Mouse (Mus musculus) ES-Bruce4 (cell line): ENCODE results near the gene Edf1.

Experiments
- CTCF ChIP-seq: IDR thresholded peaks from one replicate; pipeline ENCODE4 v1.8.1; 2011; ENCODE audit warnings: low read depth, low read length
- EP300 ChIP-seq: IDR thresholded peaks from 2 replicates; pipeline ENCODE4 v1.6.1; 2011; ENCODE audit warnings: low read depth, low read length; ENCODE audit not compliant: insufficient read depth
- POLR2A ChIP-seq: IDR thresholded peaks from one replicate; pipeline ENCODE4 v1.8.1; 2011; ENCODE audit warnings: low read length; ENCODE audit not compliant: insufficient read depth

DNA sequence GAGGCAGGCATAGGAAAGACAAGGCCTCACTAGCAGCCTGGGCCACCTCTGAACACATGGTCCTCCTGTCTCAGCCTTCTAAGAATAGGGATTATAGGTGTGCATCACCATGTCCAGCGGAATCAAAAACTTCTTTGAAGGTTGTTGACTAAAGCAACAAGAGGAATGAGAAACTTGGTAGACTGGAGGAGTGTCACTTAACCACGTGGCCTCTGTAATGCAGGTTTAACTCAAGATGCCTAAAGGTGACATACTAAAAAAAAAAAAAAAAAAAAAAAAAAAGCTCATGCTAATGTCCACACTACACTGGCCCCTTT is 22.8 kb upstream of the Edf1 start:
- TF ChIP-seq POLR2A, result no peak
- no peak for TF ChIP-seq CTCF
- TF ChIP-seq EP300, result no peak
